8 mouse cellular contexts compared by ENCODE assay signal in the genomic region with DNA sequence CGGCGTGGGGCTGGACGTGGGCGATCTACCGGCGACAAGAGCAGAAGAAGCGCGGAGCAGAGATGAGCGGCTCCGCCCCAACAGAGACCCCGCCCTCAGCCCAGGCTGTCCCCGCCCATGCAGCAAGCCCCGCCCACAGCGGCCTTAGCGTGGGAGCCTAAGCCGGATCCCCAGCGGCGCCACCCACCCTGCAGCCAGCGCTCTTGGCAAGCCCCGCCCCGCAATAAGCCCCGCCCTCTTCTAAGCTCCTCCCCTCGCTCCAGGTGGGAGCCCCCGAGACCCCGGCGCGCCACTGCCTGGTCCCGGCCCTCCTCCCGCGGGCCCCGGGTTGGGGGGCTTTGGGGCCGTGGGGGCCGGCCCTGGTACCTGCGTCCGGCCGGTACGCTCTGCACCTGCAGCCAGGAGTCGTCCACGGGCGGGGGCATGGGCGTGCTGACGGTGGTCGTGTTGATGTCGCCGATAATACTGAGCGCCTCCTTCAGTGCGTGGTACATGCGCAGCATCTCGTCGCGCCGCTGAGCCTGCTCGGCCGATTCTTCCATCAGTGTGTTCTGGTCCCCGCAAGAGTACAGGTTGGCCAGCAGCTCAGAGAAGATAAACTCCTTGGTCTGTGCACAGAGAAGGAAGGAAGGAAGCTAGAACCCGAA. TPM values are rescaled to one million over a fixed set of nuclear protein-coding genes. Genes with fewer than 3 reads are reported as not detected.
DNase-seq lines count a peak whose midpoint lies in the region; ATAC-seq lines count a peak whose summit lies in the region.

No protein-coding gene starts in this region.

- H3K4me3 ChIP-seq in intestine, embryonic 15.5 days (replicated peaks) = peak overlapping the region; percentile 69
- peak overlapping the region; percentile 36 for H3K4me3 ChIP-seq in neural tube, embryonic 14.5 days (ENCODE audit: low read depth, low read length)

- H3K27ac ChIP-seq in intestine, embryonic 15.5 days = 0 out of 2 replicates have a peak overlapping the region, but pooled peaks have one; percentile 40
- H3K27ac ChIP-seq in neural tube, embryonic 14.5 days (ENCODE audit: low read depth, low read length) = no peak overlapping the region

- intact Hi-C loops in gastrocnemius, postnatal 14 days (cut with DNase I; ENCODE audit: low total_unique reads) = no loop called here

- peak; percentile 65 for DNase-seq in layer of hippocampus, adult 11-12 months (ENCODE audit: low spot score)
- no peak for DNase-seq in layer of hippocampus, adult 9-10 months (ENCODE audit: low spot score)
- DNase-seq in cerebellum, postnatal 36 days = peak; percentile 45 to 61
- peak; percentile 84 for DNase-seq in gastrocnemius, postnatal 14 days
- peak; percentile 68 to 78 for DNase-seq in lung, adult 18-20 months
- peak; percentile 51 to 59 for DNase-seq in thymus, adult 18-20 months

- H3K9me3 ChIP-seq in intestine, embryonic 15.5 days = no peaks in the 10 kb centered on the region
- H3K9me3 ChIP-seq in neural tube, embryonic 14.5 days (ENCODE audit: control insufficient read depth, low read length) = no peaks in the 10 kb centered on the region

- WGBS in intestine, embryonic 15.5 days = 4% methylated on average over 55 of the region's 56 CpGs
- 2% methylated on average over 45 of the region's 56 CpGs for WGBS in neural tube, embryonic 14.5 days

- H3K4me2 ChIP-seq in intestine, embryonic 15.5 days (replicated peaks) = peak overlapping the region; percentile 100
- H3K4me2 ChIP-seq in neural tube, embryonic 14.5 days (ENCODE audit: low read depth, low read length) = peak overlapping the region; percentile 75

- no peaks in the 10 kb centered on the region for H3K27me3 ChIP-seq in intestine, embryonic 15.5 days (replicated peaks)
- H3K27me3 ChIP-seq in neural tube, embryonic 14.5 days (ENCODE audit: control insufficient read depth, insufficient read depth, low read length) = peaks cover 5% of the 10 kb centered on the region; the same call in 1 of the 2 replicates

- peak; percentile 89 for ATAC-seq in intestine, embryonic 15.5 days
- ATAC-seq in neural tube, embryonic 14.5 days (ENCODE audit: low read depth) = peak; percentile 54; the same call in 1 of the 2 replicates

- peaks cover 41% of the 10 kb centered on the region for H3K4me1 ChIP-seq in intestine, embryonic 15.5 days (replicated peaks)
- H3K4me1 ChIP-seq in neural tube, embryonic 14.5 days (ENCODE audit: control insufficient read depth, insufficient read depth, low read length) = peaks cover 12% of the 10 kb centered on the region

- peaks cover 14% of the 10 kb centered on the region; the same call in 1 of the 2 replicates for H3K36me3 ChIP-seq in intestine, embryonic 15.5 days
- H3K36me3 ChIP-seq in neural tube, embryonic 14.5 days (ENCODE audit: control insufficient read depth, insufficient read depth, low read length) = peaks cover 22% of the 10 kb centered on the region

- H3K9ac ChIP-seq in intestine, embryonic 15.5 days = peak overlapping the region; percentile 66
- H3K9ac ChIP-seq in neural tube, embryonic 14.5 days (replicated peaks; ENCODE audit: low read depth, low read length) = peak overlapping the region; percentile 58

RNA-seq across cellular contexts. Expression of a gene that starts 24.6 kb away (rescaled TPM):
- 100 to 1,000 TPM; 117 to 120 TPM for total RNA-seq in gastrocnemius, postnatal 14 days (2021)
- 387 and 409 TPM in 2 replicates for polyA plus RNA-seq in intestine, embryonic 15.5 days (2015; fragmentation: Nextera tagmentation; extraction: Ambion mirVana)
- 140 and 288 TPM in 2 replicates for polyA plus RNA-seq in neural tube, embryonic 14.5 days (2014; fragmentation: Nextera tagmentation; extraction: Ambion mirVana)

RNA-seq across cellular contexts. Expression of a gene that starts 25.3 kb away (rescaled TPM):
- total RNA-seq in gastrocnemius, postnatal 14 days (2021) = 10 to 100 TPM; 58.4 to 62.1 TPM
- 19.7 and 20.5 TPM in 2 replicates for polyA plus RNA-seq in intestine, embryonic 15.5 days (2015; fragmentation: Nextera tagmentation; extraction: Ambion mirVana)
- 25.4 and 31.7 TPM in 2 replicates for polyA plus RNA-seq in neural tube, embryonic 14.5 days (2014; fragmentation: Nextera tagmentation; extraction: Ambion mirVana)

RNA-seq across cellular contexts. Expression of a gene that starts 39.7 kb away (rescaled TPM):
- total RNA-seq in gastrocnemius, postnatal 14 days (2021) = 10 to 100 TPM; 29.3 to 30.0 TPM
- 38.9 and 39.8 TPM in 2 replicates for polyA plus RNA-seq in intestine, embryonic 15.5 days (2015; fragmentation: Nextera tagmentation; extraction: Ambion mirVana)
- 47.7 and 48.3 TPM in 2 replicates for polyA plus RNA-seq in neural tube, embryonic 14.5 days (2014; fragmentation: Nextera tagmentation; extraction: Ambion mirVana)

RNA-seq across cellular contexts. Expression of a gene that starts 40.7 kb away (rescaled TPM):
- total RNA-seq in gastrocnemius, postnatal 14 days (2021) = 10 to 100 TPM in 1 of 2 experiments, 1 to 10 TPM in 1; 9.8 to 13.5 TPM
- polyA plus RNA-seq in intestine, embryonic 15.5 days (2015; fragmentation: Nextera tagmentation; extraction: Ambion mirVana) = 12.2 and 16.4 TPM in 2 replicates
- 102 and 146 TPM in 2 replicates for polyA plus RNA-seq in neural tube, embryonic 14.5 days (2014; fragmentation: Nextera tagmentation; extraction: Ambion mirVana)

RNA-seq across cellular contexts. Expression of a gene that starts 52.5 kb away (rescaled TPM):
- total RNA-seq in gastrocnemius, postnatal 14 days (2021) = 10 to 100 TPM; 14.7 to 15.2 TPM
- polyA plus RNA-seq in intestine, embryonic 15.5 days (2015; fragmentation: Nextera tagmentation; extraction: Ambion mirVana) = 64.7 and 69.0 TPM in 2 replicates
- 79.3 and 91.7 TPM in 2 replicates for polyA plus RNA-seq in neural tube, embryonic 14.5 days (2014; fragmentation: Nextera tagmentation; extraction: Ambion mirVana)
